Mouse (Mus musculus) monocyte, adult 2 months (primary cell): ENCODE results near the gene Camta1.

ENCODE experiments used
- DNase-seq, 2 experiments: peaks; one replicate each; pipeline ENCODE4 v3.0.0; 2022; ENCODE audit warnings: low spot score in 2 of 2, low read depth in 1 of 2

Gene Camta1

GRCm38 (mm10) chr4:151164309-151164708 is 697.4 kb downstream of the Camta1 start:
- DNase-seq, result no peak

- no peak for DNase-seq
Observed at GRCm38 (mm10) chr4:151161869-151162268, 699.8 kb downstream of the Camta1 start.

DNA sequence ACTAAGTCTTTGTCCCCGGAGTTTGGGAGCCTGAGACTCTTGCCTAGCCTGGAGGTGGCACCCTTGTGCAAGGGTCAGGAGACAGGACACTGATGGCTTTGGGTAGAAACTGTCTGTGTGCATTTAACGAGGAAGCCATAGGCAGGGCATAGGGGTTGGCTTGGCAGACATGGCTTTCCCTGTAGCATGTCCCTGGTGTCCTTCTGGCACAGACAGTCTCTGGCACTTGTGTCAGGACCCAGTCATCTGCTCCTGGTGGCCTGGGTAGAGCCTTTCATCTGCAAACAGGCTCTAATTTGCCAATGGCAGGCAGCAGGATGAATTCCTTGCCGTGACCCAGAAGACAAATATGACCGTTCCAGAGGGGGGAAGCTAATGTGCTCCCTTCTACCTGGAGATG is 700.7 kb downstream of the Camta1 start:
- no peak for DNase-seq

DNA sequence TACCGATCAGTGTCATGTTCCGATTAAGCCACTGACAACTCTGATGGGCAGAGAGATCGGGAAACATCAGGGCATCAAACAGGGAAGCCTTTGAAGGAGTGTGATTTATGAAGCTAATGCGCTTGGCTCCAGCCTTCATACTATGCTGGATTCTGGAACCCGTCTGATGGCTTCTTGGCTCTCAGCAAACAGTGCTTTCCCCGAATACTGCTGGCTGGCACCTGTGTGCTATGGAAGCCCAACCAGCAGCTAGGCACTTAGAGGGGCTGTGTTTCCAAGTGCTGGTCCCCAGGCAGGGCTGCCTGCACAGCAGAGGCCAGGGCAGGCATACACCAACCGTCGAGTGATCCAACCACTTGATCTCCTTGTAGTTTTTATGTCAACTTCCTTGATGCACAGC is 701.2 kb downstream of the Camta1 start:
- DNase-seq, result no peak

GRCm38 (mm10) chr4:151158250-151158649 is 703.4 kb downstream of the Camta1 start:
- DNase-seq, result no peak

GRCm38 (mm10) chr4:151156904-151157303 is 704.8 kb downstream of the Camta1 start:
- peak in 1 of 2 experiments; percentile 19 for DNase-seq

DNA sequence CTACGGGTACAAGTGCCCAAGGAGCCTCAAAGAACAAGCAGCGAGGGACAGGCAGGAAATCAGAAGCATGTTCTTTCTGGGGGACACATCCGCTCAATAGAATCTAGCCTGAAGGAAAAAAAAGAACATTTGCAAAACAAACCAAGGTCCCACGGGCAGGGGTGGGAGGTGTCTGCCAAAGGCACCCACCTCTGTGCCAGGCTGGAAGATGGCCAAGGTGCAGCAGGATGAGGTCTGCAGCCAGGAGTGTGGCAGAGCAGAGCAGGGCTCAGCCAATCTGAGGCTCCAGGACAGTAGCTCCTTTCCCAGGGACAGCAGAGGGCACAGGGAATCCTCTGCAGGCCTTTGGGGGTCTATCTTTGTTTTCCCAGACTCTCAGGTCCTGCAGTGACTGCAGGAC is 706.1 kb downstream of the Camta1 start:
- no peak for DNase-seq

- DNase-seq, result no peak
Observed at GRCm38 (mm10) chr4:151154306-151154705, 707.4 kb downstream of the Camta1 start.

- no peak for DNase-seq
Observed at GRCm38 (mm10) chr4:151152010-151152409, 709.7 kb downstream of the Camta1 start.

- no peak for DNase-seq
Observed at GRCm38 (mm10) chr4:151150842-151151241, 710.8 kb downstream of the Camta1 start.

- DNase-seq, result no peak
Observed at GRCm38 (mm10) chr4:151150115-151150514, 711.6 kb downstream of the Camta1 start.

DNA sequence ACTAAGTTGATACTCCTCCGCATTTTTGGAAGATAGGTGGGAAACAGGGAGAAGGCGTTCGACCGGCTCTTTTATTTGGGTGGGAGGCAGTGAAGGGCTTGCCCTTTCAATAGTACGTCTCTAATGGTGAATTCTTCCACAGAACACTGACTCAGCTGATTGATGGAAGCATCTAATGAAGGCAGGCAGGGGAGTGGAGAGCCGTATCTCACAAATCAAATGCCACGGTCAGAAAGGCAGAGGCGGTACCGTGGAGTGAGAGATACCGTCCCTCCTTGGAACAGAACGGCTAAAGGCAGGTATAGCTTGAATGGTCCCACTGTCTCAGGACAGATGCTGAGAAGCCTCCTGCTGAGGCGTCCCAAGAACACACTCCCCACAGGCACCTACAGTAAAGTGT is 714.1 kb downstream of the Camta1 start:
- no peak for DNase-seq

- DNase-seq, result no peak
Observed at GRCm38 (mm10) chr4:151144121-151144520, 717.6 kb downstream of the Camta1 start.

- peak; percentile 45 to 54 for DNase-seq
Observed at GRCm38 (mm10) chr4:151141196-151141880, 720.3 kb downstream of the Camta1 start.

- DNase-seq, result no peak
Observed at GRCm38 (mm10) chr4:151140368-151140982, 721.2 kb downstream of the Camta1 start.

DNA sequence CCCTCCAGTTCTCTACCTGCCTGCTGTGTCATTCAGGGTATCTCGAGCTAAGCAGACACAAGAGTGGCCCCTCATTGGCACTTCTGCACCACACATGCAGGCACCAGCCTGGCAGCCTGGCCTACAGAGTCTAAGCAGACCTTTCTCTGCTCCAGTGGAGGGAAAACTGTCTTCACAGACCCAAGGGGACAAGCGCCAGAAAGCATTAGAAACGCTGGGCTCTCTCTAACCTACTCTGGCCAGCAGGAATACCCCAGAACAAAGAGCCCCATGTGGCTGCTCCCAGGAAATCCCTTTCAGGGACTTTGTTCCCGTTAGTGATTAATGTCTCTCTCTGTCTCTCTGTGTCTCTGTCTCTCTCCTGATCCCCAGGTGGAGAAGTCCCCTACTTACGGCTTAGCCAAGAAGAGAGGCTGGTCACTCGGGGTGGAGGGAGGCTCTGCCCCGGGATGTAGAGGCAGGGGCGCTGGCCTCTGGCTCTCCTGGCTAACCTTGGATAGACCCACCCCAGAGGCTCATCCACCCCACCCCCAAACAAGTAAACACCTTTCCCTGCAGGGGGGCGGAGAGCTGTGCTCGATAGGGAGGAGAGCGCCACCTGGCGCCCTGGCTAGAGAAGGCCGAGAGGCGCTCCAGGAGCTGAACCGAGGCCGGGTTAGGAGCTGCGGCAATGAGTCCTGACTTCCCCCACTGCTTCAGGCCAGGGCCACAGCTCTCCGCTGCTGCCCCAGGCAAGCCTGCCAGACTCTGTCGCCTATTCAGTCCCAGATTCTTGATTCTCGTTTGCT is 722.4 kb downstream of the Camta1 start:
- no peak for DNase-seq

- no peak for DNase-seq
Observed at GRCm38 (mm10) chr4:151138586-151138985, 723.1 kb downstream of the Camta1 start.

DNA sequence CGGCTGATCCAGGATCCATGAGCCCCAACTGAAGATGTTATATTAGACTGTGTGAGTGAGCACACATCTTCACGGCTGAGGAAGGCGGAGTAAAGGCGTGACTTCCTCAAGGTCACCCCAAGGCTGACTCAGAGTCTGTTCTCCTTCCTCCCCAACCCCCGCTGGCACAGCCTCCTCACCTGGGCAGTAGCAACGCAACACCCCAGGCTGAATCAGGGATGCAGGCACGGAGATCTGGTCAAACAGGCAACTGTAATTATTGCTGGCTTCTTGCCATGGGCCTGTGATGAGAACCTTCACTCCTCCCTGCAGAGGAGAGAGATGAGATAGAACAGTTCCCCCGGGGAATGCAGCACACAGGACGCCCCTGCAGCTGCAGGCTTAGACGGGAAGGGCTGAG is 723.5 kb downstream of the Camta1 start:
- DNase-seq, result no peak

GRCm38 (mm10) chr4:151137701-151138100 is 724.0 kb downstream of the Camta1 start:
- no peak for DNase-seq

DNA sequence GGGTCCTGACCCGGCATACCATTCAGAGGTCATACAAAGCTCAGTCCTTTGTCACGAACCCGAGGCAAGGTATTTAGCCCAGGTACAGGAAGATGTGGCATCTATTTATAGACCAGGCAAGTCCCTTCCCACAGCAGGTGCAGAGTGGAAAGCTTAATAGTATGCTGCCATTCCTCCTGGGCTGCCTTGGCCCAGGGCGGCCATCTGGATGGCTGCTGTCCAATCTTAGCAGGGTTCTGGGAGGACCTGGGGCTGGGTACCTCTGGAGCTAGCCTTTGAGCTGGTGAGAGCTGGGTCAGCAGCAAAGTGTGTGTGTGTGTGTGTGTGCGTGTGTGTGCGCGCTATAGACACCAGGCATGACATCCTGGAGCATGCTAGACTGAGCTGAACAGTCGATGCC is 726.2 kb downstream of the Camta1 start:
- DNase-seq, result no peak

DNA sequence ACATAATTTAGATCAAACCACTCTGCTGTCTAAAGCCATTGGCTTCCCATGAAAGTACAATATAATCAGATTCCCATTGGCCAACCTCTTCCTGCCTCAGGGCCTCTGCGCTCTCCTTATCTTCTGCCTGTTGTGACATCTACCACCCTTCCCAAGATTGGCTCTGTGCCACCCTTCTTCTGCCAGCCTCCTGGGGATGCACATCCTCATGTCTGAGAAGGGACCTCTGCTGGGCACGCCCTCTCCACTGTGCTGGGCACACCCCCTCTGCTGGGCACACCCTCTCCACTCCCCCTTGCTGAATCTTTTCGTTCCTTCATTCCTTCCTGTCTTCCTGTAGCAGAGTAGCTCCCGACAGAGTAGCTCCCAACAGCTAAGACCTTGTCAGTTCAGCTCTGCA is 727.9 kb downstream of the Camta1 start:
- no peak for DNase-seq

GRCm38 (mm10) chr4:151132493-151132892 is 729.2 kb downstream of the Camta1 start:
- no peak for DNase-seq
